Mouse (Mus musculus): ENCODE data around the gene Unc13b. TPM values are rescaled to one million over a fixed set of nuclear protein-coding genes. Genes with fewer than 3 reads are reported as not detected.

The Unc13b gene
- polyA plus RNA-seq, 1 experiment from 2014 or later, result 1.5 TPM

- no peaks in the 10 kb centered on the region for H3K27me3 ChIP-seq (replicated peaks; ENCODE audit: control insufficient read depth, insufficient read depth, low read length)
- no peaks in the 10 kb centered on the region for H3K4me1 ChIP-seq (replicated peaks; ENCODE audit: control insufficient read depth, insufficient read depth, low read length)
- 96% methylated on average over 4 of the region's 4 CpGs for WGBS
- no peaks in the 10 kb centered on the region for H3K9me3 ChIP-seq (ENCODE audit: control insufficient read depth)
- TF ChIP-seq CTCF (IDR thresholded peaks at IDR 0.05; ENCODE audit: low read depth), result no peak
- H3K9ac ChIP-seq (ENCODE audit: low read depth, low read length), result no peak overlapping the region
- no peak for ATAC-seq
- H3K36me3 ChIP-seq (ENCODE audit: control insufficient read depth, insufficient read depth), result no peaks in the 10 kb centered on the region
- H3K4me3 ChIP-seq (ENCODE audit: low read depth, low read length), result no peak overlapping the region
- no peak overlapping the region for H3K27ac ChIP-seq (ENCODE audit: low read depth, low read length)
- H3K4me2 ChIP-seq (replicated peaks; ENCODE audit: low read depth), result no peak overlapping the region
These were observed 6.7 kb downstream of the Unc13b start for GRCm38 (mm10) chr4:43065471-43065870.

- Histone ChIP-seq H3K4me2 (replicated peaks; ENCODE audit: low read depth) (no peak overlapping the region), H3K36me3 (ENCODE audit: control insufficient read depth, insufficient read depth) (no peaks in the 10 kb centered on the region), H3K4me1 (replicated peaks; ENCODE audit: control insufficient read depth, insufficient read depth, low read length) (0 out of 2 replicates have a peak, but pooled peaks cover 4% of the 10 kb centered on the region), H3K27ac (ENCODE audit: low read depth, low read length) (no peak overlapping the region), H3K9ac (ENCODE audit: low read depth, low read length) (no peak overlapping the region), H3K4me3 (ENCODE audit: low read depth, low read length) (no peak overlapping the region), H3K9me3 (ENCODE audit: control insufficient read depth) (no peaks in the 10 kb centered on the region), H3K27me3 (replicated peaks; ENCODE audit: control insufficient read depth, insufficient read depth, low read length) (no peaks in the 10 kb centered on the region)
- ATAC-seq, result no peak
- TF ChIP-seq CTCF (IDR thresholded peaks at IDR 0.05; ENCODE audit: low read depth), result no peak
These were observed 16.2 kb downstream of the Unc13b start for GRCm38 (mm10) chr4:43074923-43075322.

GRCm38 (mm10) chr4:43078071-43078718 is 19.4 kb downstream of the Unc13b start:
- no peak for TF ChIP-seq CTCF (IDR thresholded peaks at IDR 0.05; ENCODE audit: low read depth)
- H3K36me3 ChIP-seq (ENCODE audit: control insufficient read depth, insufficient read depth), result no peaks in the 10 kb centered on the region
- no peak overlapping the region for H3K4me3 ChIP-seq (ENCODE audit: low read depth, low read length)
- H3K9me3 ChIP-seq (ENCODE audit: control insufficient read depth), result no peaks in the 10 kb centered on the region
- no peaks in the 10 kb centered on the region for H3K4me1 ChIP-seq (replicated peaks; ENCODE audit: control insufficient read depth, insufficient read depth, low read length)
- 60% methylated on average over 7 of the region's 7 CpGs for WGBS
- H3K9ac ChIP-seq (ENCODE audit: low read depth, low read length), result no peak overlapping the region
- H3K27ac ChIP-seq (ENCODE audit: low read depth, low read length), result no peak overlapping the region
- no peaks in the 10 kb centered on the region for H3K27me3 ChIP-seq (replicated peaks; ENCODE audit: control insufficient read depth, insufficient read depth, low read length)
- H3K4me2 ChIP-seq (replicated peaks; ENCODE audit: low read depth), result no peak overlapping the region
- no peak for ATAC-seq

- H3K4me3 ChIP-seq (ENCODE audit: low read depth, low read length), result no peak overlapping the region
- H3K27ac ChIP-seq (ENCODE audit: low read depth, low read length), result no peak overlapping the region
- no peaks in the 10 kb centered on the region for H3K9me3 ChIP-seq (ENCODE audit: control insufficient read depth)
- H3K36me3 ChIP-seq (ENCODE audit: control insufficient read depth, insufficient read depth), result no peaks in the 10 kb centered on the region
- no peaks in the 10 kb centered on the region for H3K4me1 ChIP-seq (replicated peaks; ENCODE audit: control insufficient read depth, insufficient read depth, low read length)
- no peak for ATAC-seq
- H3K9ac ChIP-seq (ENCODE audit: low read depth, low read length), result no peak overlapping the region
- H3K4me2 ChIP-seq (replicated peaks; ENCODE audit: low read depth), result no peak overlapping the region
- H3K27me3 ChIP-seq (replicated peaks; ENCODE audit: control insufficient read depth, insufficient read depth, low read length), result no peaks in the 10 kb centered on the region
- 62% methylated on average over 2 of the region's 2 CpGs for WGBS
- TF ChIP-seq CTCF (IDR thresholded peaks at IDR 0.05; ENCODE audit: low read depth), result no peak
These were observed 23.7 kb downstream of the Unc13b start for GRCm38 (mm10) chr4:43082458-43082857.

GRCm38 (mm10) chr4:43089950-43090349 is 31.2 kb downstream of the Unc13b start:
- Histone ChIP-seq H3K36me3 (ENCODE audit: control insufficient read depth, insufficient read depth) (no peaks in the 10 kb centered on the region), H3K27ac (ENCODE audit: low read depth, low read length) (no peak overlapping the region), H3K9ac (ENCODE audit: low read depth, low read length) (no peak overlapping the region), H3K4me3 (ENCODE audit: low read depth, low read length) (no peak overlapping the region), H3K9me3 (ENCODE audit: control insufficient read depth) (no peaks in the 10 kb centered on the region), H3K4me2 (replicated peaks; ENCODE audit: low read depth) (no peak overlapping the region), H3K4me1 (replicated peaks; ENCODE audit: control insufficient read depth, insufficient read depth, low read length) (no peaks in the 10 kb centered on the region), H3K27me3 (replicated peaks; ENCODE audit: control insufficient read depth, insufficient read depth, low read length) (no peaks in the 10 kb centered on the region)
- no peak for ATAC-seq
- WGBS, result 90% methylated on average over 2 of the region's 2 CpGs
- no peak for TF ChIP-seq CTCF (IDR thresholded peaks at IDR 0.05; ENCODE audit: low read depth)

- no peak overlapping the region for H3K9ac ChIP-seq (ENCODE audit: low read depth, low read length)
- no peaks in the 10 kb centered on the region for H3K4me1 ChIP-seq (replicated peaks; ENCODE audit: control insufficient read depth, insufficient read depth, low read length)
- H3K27me3 ChIP-seq (replicated peaks; ENCODE audit: control insufficient read depth, insufficient read depth, low read length), result no peaks in the 10 kb centered on the region
- WGBS, result 65% methylated on average over 4 of the region's 4 CpGs
- no peak overlapping the region for H3K4me2 ChIP-seq (replicated peaks; ENCODE audit: low read depth)
- H3K36me3 ChIP-seq (ENCODE audit: control insufficient read depth, insufficient read depth), result no peaks in the 10 kb centered on the region
- no peak overlapping the region for H3K27ac ChIP-seq (ENCODE audit: low read depth, low read length)
- no peak for TF ChIP-seq CTCF (IDR thresholded peaks at IDR 0.05; ENCODE audit: low read depth)
- no peak overlapping the region for H3K4me3 ChIP-seq (ENCODE audit: low read depth, low read length)
- ATAC-seq, result no peak
- H3K9me3 ChIP-seq (ENCODE audit: control insufficient read depth), result no peaks in the 10 kb centered on the region
These were observed 32.4 kb downstream of the Unc13b start for GRCm38 (mm10) chr4:43091183-43091582.

GRCm38 (mm10) chr4:43113491-43113890 is 54.7 kb downstream of the Unc13b start:
- Histone ChIP-seq H3K4me2 (replicated peaks; ENCODE audit: low read depth) (no peak overlapping the region), H3K9me3 (ENCODE audit: control insufficient read depth) (no peaks in the 10 kb centered on the region), H3K27ac (ENCODE audit: low read depth, low read length) (no peak overlapping the region), H3K4me3 (ENCODE audit: low read depth, low read length) (no peak overlapping the region), H3K9ac (ENCODE audit: low read depth, low read length) (no peak overlapping the region), H3K4me1 (replicated peaks; ENCODE audit: control insufficient read depth, insufficient read depth, low read length) (no peaks in the 10 kb centered on the region), H3K27me3 (replicated peaks; ENCODE audit: control insufficient read depth, insufficient read depth, low read length) (no peaks in the 10 kb centered on the region), H3K36me3 (ENCODE audit: control insufficient read depth, insufficient read depth) (no peaks in the 10 kb centered on the region)
- no peak for ATAC-seq
- no peak for TF ChIP-seq CTCF (IDR thresholded peaks at IDR 0.05; ENCODE audit: low read depth)

Data from intestine, postnatal 0 days (tissue).